Mouse (Mus musculus): ENCODE measurements around the gene Tcn2.

The Tcn2 gene

GRCm38 (mm10) chr11:3931511-3932211 lies at the start of gene Tcn2:
Tcn2 (minus strand) TSS chr11:3932159.
- WGBS: 1% methylated on average over 19 of the region's 26 CpGs

- WGBS: 73% methylated on average over 6 of the region's 6 CpGs
Measured at GRCm38 (mm10) chr11:3981536-3981935, 49.6 kb upstream of the Tcn2 start.

- WGBS: 90% methylated on average over 5 of the region's 5 CpGs
Measured at GRCm38 (mm10) chr11:3978421-3978820, 46.5 kb upstream of the Tcn2 start.

GRCm38 (mm10) chr11:3976678-3977077 lies 44.7 kb upstream of the Tcn2 start, which contains the start of gene 4930556J24Rik:
4930556J24Rik (minus strand) TSS chr11:3976778.
- WGBS: 95% methylated on average over 6 of the region's 6 CpGs

GRCm38 (mm10) chr11:3974311-3974710 lies 42.4 kb upstream of the Tcn2 start:
- WGBS: 56% methylated on average over 3 of the region's 3 CpGs

- WGBS: 93% methylated on average over 7 of the region's 7 CpGs
Measured at GRCm38 (mm10) chr11:3973081-3973480, 41.1 kb upstream of the Tcn2 start.

- 96% methylated on average over 7 of the region's 7 CpGs for whole genome bisulfite sequencing
Measured at GRCm38 (mm10) chr11:3970361-3970760, 38.4 kb upstream of the Tcn2 start.

- 60% methylated on average over 3 of the region's 3 CpGs for WGBS
Measured at GRCm38 (mm10) chr11:3969837-3970236, 37.9 kb upstream of the Tcn2 start.

GRCm38 (mm10) chr11:3964416-3965172 lies 32.6 kb upstream of the Tcn2 start:
- 12% methylated on average over 11 of the region's 11 CpGs for WGBS

- WGBS: under 1% methylated on average over 31 of the region's 31 CpGs
Measured at GRCm38 (mm10) chr11:3963610-3964415, 31.9 kb upstream of the Tcn2 start, which contains the start of gene Pes1. Pes1 (plus strand) TSS chr11:3963975.

GRCm38 (mm10) chr11:3963155-3963554 lies 31.2 kb upstream of the Tcn2 start:
- 85% methylated on average over 10 of the region's 10 CpGs for WGBS

GRCm38 (mm10) chr11:3961761-3962160 lies 29.8 kb upstream of the Tcn2 start:
- WGBS: 70% methylated on average over 3 of the region's 3 CpGs

- 49% methylated on average over 2 of the region's 2 CpGs for WGBS
Measured at GRCm38 (mm10) chr11:3960901-3961300, 28.9 kb upstream of the Tcn2 start.

GRCm38 (mm10) chr11:3955371-3955770 lies 23.4 kb upstream of the Tcn2 start:
- WGBS: 81% methylated on average over 4 of the region's 4 CpGs

- WGBS: 78% methylated on average over 5 of the region's 5 CpGs
Measured at GRCm38 (mm10) chr11:3954876-3955275, 22.9 kb upstream of the Tcn2 start.

GRCm38 (mm10) chr11:3946386-3946785 lies 14.4 kb upstream of the Tcn2 start:
- 44% methylated on average over 1 of the region's 1 CpGs for WGBS

- WGBS: 90% methylated on average over 7 of the region's 7 CpGs
Measured at GRCm38 (mm10) chr11:3941371-3941770, 9.4 kb upstream of the Tcn2 start.

- 88% methylated on average over 13 of the region's 13 CpGs for WGBS
Measured at GRCm38 (mm10) chr11:3937321-3937874, 5.4 kb upstream of the Tcn2 start.

- WGBS: 72% methylated on average over 3 of the region's 3 CpGs
Measured at GRCm38 (mm10) chr11:3936318-3936717, 4.4 kb upstream of the Tcn2 start.

GRCm38 (mm10) chr11:3935135-3935534 lies 3.2 kb upstream of the Tcn2 start:
- 78% methylated on average over 4 of the region's 4 CpGs for WGBS

- 91% methylated on average over 9 of the region's 9 CpGs for WGBS
Measured at GRCm38 (mm10) chr11:3933756-3934285, 1.9 kb upstream of the Tcn2 start.

- 39% methylated on average over 6 of the region's 6 CpGs for WGBS
Measured at GRCm38 (mm10) chr11:3930931-3931330, 1.0 kb downstream of the Tcn2 start.
